Mouse (Mus musculus) CH12.LX (cell line): ENCODE measurements around the gene Pakap. TPM values are rescaled to one million over a fixed set of nuclear protein-coding genes. Genes with fewer than 3 reads are reported as not detected.

Experiments used
- DNase-seq: peaks from one replicate; pipeline ENCODE4 v3.0.0-alpha.2; 2013; ENCODE audit errors: extremely low read depth
- H3K27ac ChIP-seq: 2 replicates; pipeline ENCODE4 v1.5.1; 2012; ENCODE audit warnings: low read depth, mild to moderate bottlenecking, control low read depth, moderate library complexity; ENCODE audit not compliant: insufficient read depth
- H3K27me3 ChIP-seq: replicated peaks from 2 replicates; pipeline ENCODE3; 2012; ENCODE audit warnings: inconsistent platforms
- H3K36me3 ChIP-seq, 2 experiments: replicated peaks in 1 of 2; 2 replicates each; pipeline versions ENCODE3 to v1.6.1; 2012; ENCODE audit warnings: inconsistent platforms in 1 of 2, low read length in 1 of 2, mild to moderate bottlenecking in 1 of 2, mixed read lengths in 1 of 2, moderate library complexity in 1 of 2; ENCODE audit not compliant: control insufficient read depth in 1 of 2, insufficient read depth in 1 of 2
- H3K4me1 ChIP-seq, 2 experiments: 2 replicates each; pipeline ENCODE4 v1.6.1; 2012; ENCODE audit warnings: inconsistent platforms in 1 of 2, moderate library complexity in 1 of 2; ENCODE audit not compliant: insufficient read depth in 2 of 2, control insufficient read depth in 1 of 2
- H3K4me2 ChIP-seq: 2 replicates; pipeline ENCODE4 v1.6.1; 2012; ENCODE audit warnings: low read depth, mild to moderate bottlenecking, control low read depth; ENCODE audit not compliant: poor library complexity, insufficient read depth, severe bottlenecking
- H3K4me3 ChIP-seq, 3 experiments: fragments of 150-350 bp in 1 of 3; sonication (generic) in 1 of 3; replicated peaks in 1 of 3; 2 replicates each; pipeline versions ENCODE3 to v1.5.1; 2011 to 2012; ENCODE audit warnings: low read depth in 2 of 3, low read length in 2 of 3, mild to moderate bottlenecking in 2 of 3, moderate library complexity in 2 of 3, control low read depth in 1 of 3, improper control_type of control experiment in 1 of 3, inconsistent platforms in 1 of 3, mixed read lengths in 1 of 3; ENCODE audit not compliant: poor library complexity in 1 of 3
- H3K79me2 ChIP-seq: replicated peaks from 2 replicates; pipeline ENCODE4 v1.6.1; 2012; ENCODE audit warnings: mild to moderate bottlenecking, moderate library complexity; ENCODE audit not compliant: control insufficient read depth, poor library complexity, insufficient read depth, severe bottlenecking; ENCODE audit errors: extremely low read depth
- H3K9ac ChIP-seq: 2 replicates; pipeline ENCODE4 v1.6.1; 2012; ENCODE audit warnings: low read depth, mild to moderate bottlenecking, control low read depth, moderate library complexity; ENCODE audit not compliant: insufficient read depth
- H3K9me3 ChIP-seq: replicated peaks from 2 replicates; pipeline ENCODE3; 2012; ENCODE audit warnings: low read length, inconsistent platforms, mixed read lengths
- BHLHE40 ChIP-seq: IDR thresholded peaks from 2 replicates; pipeline ENCODE4 v1.6.1; 2011; ENCODE audit warnings: mild to moderate bottlenecking, low read depth, low read length, improper control_type of control experiment
- CHD1 ChIP-seq: IDR thresholded peaks from 2 replicates; pipeline ENCODE4 v1.6.1; 2012; ENCODE audit warnings: low read depth, low read length, improper control_type of control experiment, inconsistent platforms
- CHD2 ChIP-seq: IDR thresholded peaks from 2 replicates; pipeline ENCODE4 v1.6.1; 2011; ENCODE audit warnings: low read length, improper control_type of control experiment
- ELF1 ChIP-seq: IDR thresholded peaks from 2 replicates; pipeline ENCODE4 v1.6.1; 2014; ENCODE audit warnings: low read depth, mild to moderate bottlenecking, inconsistent platforms, low read length, improper control_type of control experiment
- ETS1 ChIP-seq: conservative IDR thresholded peaks from 2 replicates; pipeline ENCODE4 v1.6.1; 2012; ENCODE audit warnings: low read depth, mild to moderate bottlenecking, inconsistent platforms, low read length, improper control_type of control experiment, moderate library complexity
- GABPA ChIP-seq: IDR thresholded peaks from 2 replicates; pipeline ENCODE4 v1.6.1; 2012; ENCODE audit warnings: low read depth, low read length, improper control_type of control experiment, inconsistent platforms; ENCODE audit not compliant: insufficient replicate concordance
- JUND ChIP-seq: conservative IDR thresholded peaks from 2 replicates; pipeline ENCODE4 v1.6.1; 2011; ENCODE audit warnings: low read depth, low read length, improper control_type of control experiment
- MAZ ChIP-seq: IDR thresholded peaks from 2 replicates; pipeline ENCODE4 v1.6.1; 2012; ENCODE audit warnings: low read depth, mild to moderate bottlenecking, inconsistent platforms, low read length, improper control_type of control experiment, moderate library complexity
- NELFE ChIP-seq: IDR thresholded peaks from 2 replicates; pipeline ENCODE4 v1.6.1; 2011; ENCODE audit warnings: low read depth, low read length, improper control_type of control experiment
- NRF1 ChIP-seq: IDR thresholded peaks from 2 replicates; pipeline ENCODE4 v1.6.1; 2014; ENCODE audit warnings: low read depth, mild to moderate bottlenecking, inconsistent platforms, low read length, improper control_type of control experiment, moderate library complexity
- PAX5 ChIP-seq: IDR thresholded peaks from 2 replicates; pipeline ENCODE4 v1.6.1; 2012; ENCODE audit warnings: low read length, inconsistent platforms, mixed read lengths
- RAD21 ChIP-seq: IDR thresholded peaks from 2 replicates; pipeline ENCODE4 v1.6.1; 2011; ENCODE audit warnings: low read depth, mild to moderate bottlenecking, low read length, improper control_type of control experiment, moderate library complexity
- SIN3A ChIP-seq: IDR thresholded peaks from 2 replicates; pipeline ENCODE4 v1.6.1; 2012; ENCODE audit warnings: low read length, improper control_type of control experiment, inconsistent platforms
- SMC3 ChIP-seq: IDR thresholded peaks from 2 replicates; pipeline ENCODE4 v1.6.1; 2011; ENCODE audit warnings: low read depth, low read length, improper control_type of control experiment
- TBP ChIP-seq: conservative IDR thresholded peaks from 2 replicates; pipeline ENCODE4 v1.6.1; 2011; ENCODE audit warnings: low read depth, low read length, improper control_type of control experiment
- TCF12 ChIP-seq: IDR thresholded peaks from 2 replicates; pipeline ENCODE4 v1.6.1; 2014; ENCODE audit warnings: low read depth, mild to moderate bottlenecking, inconsistent platforms, low read length, improper control_type of control experiment
- UBTF ChIP-seq: IDR thresholded peaks from 2 replicates; pipeline ENCODE4 v1.6.1; 2012; ENCODE audit warnings: low read depth, mild to moderate bottlenecking, inconsistent platforms, low read length, improper control_type of control experiment, moderate library complexity
- USF1 ChIP-seq: IDR thresholded peaks from 2 replicates; pipeline ENCODE4 v1.6.1; 2014; ENCODE audit warnings: low read depth, mild to moderate bottlenecking, inconsistent platforms, low read length, improper control_type of control experiment
- ZKSCAN1 ChIP-seq: IDR thresholded peaks from 2 replicates; pipeline ENCODE4 v1.6.1; 2012; ENCODE audit warnings: low read depth, inconsistent platforms, low read length, improper control_type of control experiment, borderline replicate concordance
- ZNF384 ChIP-seq: IDR thresholded peaks from 2 replicates; pipeline ENCODE4 v1.6.1; 2012; ENCODE audit warnings: low read depth, low read length, improper control_type of control experiment, inconsistent platforms
- dilution Hi-C: fragments of 300-500 bp; cut with MboI; formaldehyde crosslinking; loops from 2 replicates; pipeline ENCODE4 v1.14.3; 2020; ENCODE audit warnings: low sequenced_read_pairs; ENCODE audit not compliant: extremely low pct_unique_long_range_greater_than_20kb, extremely low pct_ligation_motif_present
- in situ Hi-C: fragments of 300-500 bp; cut with MboI; formaldehyde crosslinking; loops from 3 replicates; pipeline ENCODE4 v1.14.3; 2019; ENCODE audit warnings: low sequenced_read_pairs, low pct_ligation_motif_present, low pct_unique_long_range_greater_than_20kb, mixed read lengths
- polyA plus RNA-seq: library from polyadenylated mRNA; unstranded; fragments of >175 nt; gene quantifications from 2 replicates; pipeline ENCODE4 v1.2.1, GENCODE M21; 2012; ENCODE audit warnings: low read depth; ENCODE audit not compliant: insufficient read length
- total RNA-seq, 2 experiments: library from RNA; depleted of rRNA; stranded (reverse); fragments of 300-350 nt in 1 of 2; fragments of >200 nt in 1 of 2; gene quantifications; 2 replicates each; pipeline ENCODE4 v1.2.3; 2012 to 2014

Gene Pakap
- total and polyA plus RNA-seq, 3 experiments: 0.08 to 0.14 TPM; not detected in 1

GRCm38 (mm10) chr4:57802411-57802810 lies 234.4 kb downstream of the Pakap start:
- in situ Hi-C loops (no loop called here), dilution Hi-C loops (no loop called here)
- H3K9me3 ChIP-seq: no peaks in the 10 kb centered on the region
- no peaks in the 10 kb centered on the region for H3K79me2 ChIP-seq
- no peak overlapping the region for H3K27ac ChIP-seq
- H3K4me2 ChIP-seq: no peak overlapping the region
- peaks cover 1% of the 10 kb centered on the region for H3K27me3 ChIP-seq
- no peaks in the 10 kb centered on the region for H3K36me3 ChIP-seq
- H3K9ac ChIP-seq: no peak overlapping the region
- no peak for TF ChIP-seq SMC3
- no peak for TF ChIP-seq NRF1
- TF ChIP-seq ETS1: no peak
- no peak for TF ChIP-seq PAX5
- no peak for TF ChIP-seq MAZ
- TF ChIP-seq GABPA: no peak
- no peak for TF ChIP-seq USF1
- TF ChIP-seq BHLHE40: no peak
- TF ChIP-seq CHD2: no peak
- no peak for TF ChIP-seq RAD21
- TF ChIP-seq JUND: no peak
- no peak for TF ChIP-seq TCF12
- TF ChIP-seq CHD1: no peak
- TF ChIP-seq UBTF: no peak
- TF ChIP-seq ZKSCAN1: no peak
- no peak for TF ChIP-seq TBP
- no peak for TF ChIP-seq ZNF384
- TF ChIP-seq, all 38 proteins: peak for 0
- Histone ChIP-seq H3K4me1 (peaks cover 0 to 10% of the 10 kb centered on the region in 2 experiments; a peak in 2 of 4 replicates), H3K4me3 (no peak overlapping the region)
- DNase-seq: no peak

GRCm38 (mm10) chr4:57804902-57805301 lies 236.9 kb downstream of the Pakap start:
- no peaks in the 10 kb centered on the region for H3K79me2 ChIP-seq
- no peaks in the 10 kb centered on the region for H3K9me3 ChIP-seq
- no peak for DNase-seq
- no peak overlapping the region for H3K4me2 ChIP-seq
- H3K4me1 ChIP-seq: no peaks in the 10 kb centered on the region
- H3K27me3 ChIP-seq: no peaks in the 10 kb centered on the region
- H3K9ac ChIP-seq: no peak overlapping the region
- TF ChIP-seq GABPA: no peak
- TF ChIP-seq RAD21: no peak
- TF ChIP-seq SIN3A: no peak
- TF ChIP-seq ELF1: no peak
- no peak for TF ChIP-seq NELFE
- TF ChIP-seq, all 38 proteins: peak for 0
- Histone ChIP-seq H3K4me3 (no peak overlapping the region), H3K27ac (no peak overlapping the region), H3K36me3 (no peaks in the 10 kb centered on the region)
- dilution Hi-C loops (no loop called here), in situ Hi-C loops (no loop called here)
